Mouse (Mus musculus): ENCODE data around the gene Gm10181. TPM values are rescaled to one million over a fixed set of nuclear protein-coding genes. Genes with fewer than 3 reads are reported as not detected.

The Gm10181 gene
- polyA plus RNA-seq (2016; fragmentation: Nextera tagmentation; extraction: Ambion mirVana), result not detected in 2 replicates

- Histone ChIP-seq H3K36me3 (no peaks in the 10 kb centered on the region), H3K9me3 (replicated peaks) (no peaks in the 10 kb centered on the region)
- 81% methylated on average over 2 of the region's 2 CpGs for whole genome bisulfite sequencing
Observed at GRCm38 (mm10) chr9:25089122-25089521, at the start of gene Gm10181. Gene Gm10181, plus strand, starts transcription at chr9:25089422.

DNA sequence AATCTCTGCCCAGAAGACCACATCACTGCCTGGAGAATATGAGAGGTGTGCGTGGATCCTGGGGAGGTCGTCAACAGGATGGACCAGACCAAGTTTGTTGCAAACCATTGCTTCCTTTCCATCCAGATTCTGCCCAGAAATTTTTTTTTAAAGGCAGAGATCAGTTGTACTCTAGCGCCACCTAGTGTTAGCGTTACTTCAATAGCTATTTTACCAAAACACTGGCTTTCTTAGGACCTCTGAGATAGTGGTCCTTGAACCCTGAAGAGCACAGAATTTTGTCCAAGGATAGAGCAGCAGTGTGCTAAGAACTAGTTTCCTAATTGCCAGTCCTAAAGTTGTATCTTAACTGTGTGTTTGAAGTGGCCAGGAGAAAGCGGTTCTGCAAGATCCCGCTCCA lies 47.6 kb upstream of the Gm10181 start:
- WGBS, result 27% methylated on average over 6 of the region's 6 CpGs
- no peaks in the 10 kb centered on the region for H3K4me1 ChIP-seq
- no peak for ATAC-seq (ENCODE audit: low FRiP score)

More at GRCm38 (mm10) chr9:25089122-25089521, at the start of gene Gm10181:
- no peak for ATAC-seq (ENCODE audit: low FRiP score)
- H3K27me3 ChIP-seq, result no peaks in the 10 kb centered on the region
- no peak within 1 kb of the TSS for H3K4me2 ChIP-seq (replicated peaks)
- no peak within 1 kb of the TSS for H3K9ac ChIP-seq
- H3K4me3 ChIP-seq, result no peak within 1 kb of the TSS
- H3K4me1 ChIP-seq, result no peaks in the 10 kb centered on the region
- no peak within 1 kb of the TSS for H3K27ac ChIP-seq

DNA sequence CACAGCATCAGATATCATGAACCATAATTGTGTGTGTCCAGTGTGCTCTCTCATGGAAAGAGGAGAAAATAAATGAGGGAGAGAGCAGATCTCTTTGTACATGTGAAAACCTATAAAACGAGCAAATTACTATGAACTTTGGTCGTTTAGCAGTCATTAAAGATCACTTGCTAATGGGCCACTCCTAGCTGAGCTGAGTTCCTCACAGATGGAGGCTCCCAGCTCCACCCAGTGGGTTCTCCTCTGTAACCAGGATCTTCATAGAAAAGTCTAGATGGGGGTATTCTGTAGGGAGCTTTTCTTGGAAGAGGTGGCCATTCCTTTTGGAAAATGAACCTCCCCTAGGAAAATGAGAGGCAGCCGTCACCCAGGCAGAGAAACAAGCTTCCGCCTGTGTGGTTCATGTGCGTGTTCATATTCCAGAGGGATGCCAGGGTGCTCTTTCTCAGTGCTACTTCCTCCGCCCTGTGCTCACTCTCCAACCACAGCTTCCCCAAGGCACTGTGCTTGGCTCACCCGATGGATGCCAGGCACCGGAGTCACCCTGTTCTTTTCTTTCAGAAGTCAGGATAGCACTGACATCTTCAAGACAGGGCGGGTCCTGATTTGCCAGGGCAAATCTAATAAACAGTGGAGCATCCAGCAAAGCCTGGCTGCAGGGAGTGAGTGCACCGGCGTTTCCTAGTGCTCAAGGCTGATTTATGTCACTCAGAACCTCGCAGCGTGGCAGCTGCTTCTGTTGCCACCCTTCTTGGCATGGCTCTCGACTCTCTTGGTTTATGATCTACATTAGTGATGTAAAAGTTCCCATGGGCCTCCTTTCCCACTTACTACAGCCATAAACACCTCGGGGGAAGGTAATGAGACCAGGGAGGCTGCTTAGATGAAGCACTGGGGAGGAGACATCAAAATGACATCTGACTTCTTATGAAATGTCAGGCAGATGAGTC lies 46.8 kb upstream of the Gm10181 start:
- Histone ChIP-seq H3K27ac (no peak overlapping the region), H3K9me3 (replicated peaks) (no peaks in the 10 kb centered on the region)
- ATAC-seq (ENCODE audit: low FRiP score), result no peak

More for the DNA sequence above, 47.6 kb upstream of the Gm10181 start:
- Histone ChIP-seq H3K9ac (no peak overlapping the region), H3K36me3 (no peaks in the 10 kb centered on the region), H3K27ac (no peak overlapping the region), H3K4me2 (replicated peaks) (no peak overlapping the region), H3K4me3 (no peak overlapping the region), H3K9me3 (replicated peaks) (no peaks in the 10 kb centered on the region), H3K27me3 (no peaks in the 10 kb centered on the region)

DNA sequence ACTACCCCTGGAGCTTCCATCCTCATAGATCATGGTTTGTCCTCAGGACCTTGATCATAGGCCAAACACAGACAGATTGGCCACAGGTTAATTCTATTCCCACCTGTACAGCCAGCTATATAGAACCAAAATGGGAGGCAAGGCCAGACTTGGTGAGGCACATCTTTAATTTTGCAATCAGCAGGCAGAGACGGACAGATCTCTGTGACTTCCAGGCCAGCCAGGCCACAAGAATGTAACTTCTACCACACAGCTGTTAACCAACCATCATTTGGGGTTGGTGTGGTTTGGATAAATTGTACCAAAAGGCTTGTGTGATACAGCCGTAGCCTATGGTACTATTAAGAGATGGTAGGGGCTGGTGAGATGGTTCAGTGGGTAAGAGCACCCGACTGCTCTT lies 44.9 kb upstream of the Gm10181 start:
- peaks cover 3% of the 10 kb centered on the region; the same call in 1 of the 2 replicates for H3K4me1 ChIP-seq
- H3K27ac ChIP-seq, result no peak overlapping the region
- no peak for ATAC-seq (ENCODE audit: low FRiP score)
- no peaks in the 10 kb centered on the region for H3K27me3 ChIP-seq
- no peaks in the 10 kb centered on the region for H3K9me3 ChIP-seq (replicated peaks)
- no peak overlapping the region for H3K9ac ChIP-seq
- 89% methylated on average over 3 of the region's 3 CpGs for WGBS
- H3K36me3 ChIP-seq, result no peaks in the 10 kb centered on the region
- no peak overlapping the region for H3K4me2 ChIP-seq (replicated peaks)
- H3K4me3 ChIP-seq, result no peak overlapping the region

More for the DNA sequence above, 46.8 kb upstream of the Gm10181 start:
- H3K36me3 ChIP-seq, result no peaks in the 10 kb centered on the region
- no peaks in the 10 kb centered on the region for H3K4me1 ChIP-seq
- H3K27me3 ChIP-seq, result no peaks in the 10 kb centered on the region
- H3K9ac ChIP-seq, result no peak overlapping the region
- H3K4me3 ChIP-seq, result no peak overlapping the region
- WGBS, result 73% methylated on average over 15 of the region's 15 CpGs
- H3K4me2 ChIP-seq (replicated peaks), result no peak overlapping the region

DNA sequence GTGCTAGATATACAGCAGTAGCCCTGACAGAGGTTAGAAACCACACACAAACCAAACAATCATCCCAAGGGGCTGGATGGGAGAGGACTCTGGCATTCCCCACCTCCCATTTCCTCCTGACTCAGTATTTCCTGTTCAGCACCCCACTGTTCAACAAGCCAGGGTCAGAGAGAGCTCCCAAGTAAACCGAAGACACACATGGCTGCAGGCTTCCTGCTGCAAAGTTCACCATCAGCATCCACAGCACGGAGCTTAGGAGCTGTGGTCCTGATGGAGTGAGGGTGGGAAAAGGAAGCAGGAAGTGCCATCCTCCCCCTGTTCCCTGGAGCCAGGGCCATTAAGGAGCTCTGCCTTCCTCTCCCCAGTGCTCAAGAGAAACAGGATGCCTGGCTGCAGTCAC lies 40.9 kb upstream of the Gm10181 start:
- H3K4me1 ChIP-seq, result peaks cover 3% of the 10 kb centered on the region; the same call in 1 of the 2 replicates
- H3K27me3 ChIP-seq, result no peaks in the 10 kb centered on the region
- H3K9ac ChIP-seq, result no peak overlapping the region
- H3K9me3 ChIP-seq (replicated peaks), result no peaks in the 10 kb centered on the region
- ATAC-seq (ENCODE audit: low FRiP score), result no peak
- H3K27ac ChIP-seq, result no peak overlapping the region
- no peaks in the 10 kb centered on the region for H3K36me3 ChIP-seq
- H3K4me3 ChIP-seq, result no peak overlapping the region
- H3K4me2 ChIP-seq (replicated peaks), result no peak overlapping the region
- 66% methylated on average over 2 of the region's 2 CpGs for WGBS

GRCm38 (mm10) chr9:25048940-25049339 lies 40.3 kb upstream of the Gm10181 start:
- Histone ChIP-seq H3K27me3 (no peaks in the 10 kb centered on the region), H3K4me1 (peaks cover 3% of the 10 kb centered on the region; the same call in 1 of the 2 replicates), H3K9ac (no peak overlapping the region), H3K27ac (no peak overlapping the region), H3K4me3 (no peak overlapping the region), H3K36me3 (no peaks in the 10 kb centered on the region), H3K4me2 (replicated peaks) (no peak overlapping the region), H3K9me3 (replicated peaks) (no peaks in the 10 kb centered on the region)
- 77% methylated on average over 2 of the region's 2 CpGs for WGBS
- ATAC-seq (ENCODE audit: low FRiP score), result no peak

- no peak overlapping the region for H3K4me2 ChIP-seq (replicated peaks)
- ATAC-seq (ENCODE audit: low FRiP score), result no peak
- H3K9me3 ChIP-seq (replicated peaks), result no peaks in the 10 kb centered on the region
- 72% methylated on average over 4 of the region's 4 CpGs for WGBS
- peaks cover 3% of the 10 kb centered on the region; the same call in 1 of the 2 replicates for H3K4me1 ChIP-seq
- no peak overlapping the region for H3K9ac ChIP-seq
- H3K36me3 ChIP-seq, result no peaks in the 10 kb centered on the region
- no peak overlapping the region for H3K27ac ChIP-seq
- H3K27me3 ChIP-seq, result no peaks in the 10 kb centered on the region
- H3K4me3 ChIP-seq, result no peak overlapping the region
Observed at GRCm38 (mm10) chr9:25051901-25052300, 37.3 kb upstream of the Gm10181 start.

DNA sequence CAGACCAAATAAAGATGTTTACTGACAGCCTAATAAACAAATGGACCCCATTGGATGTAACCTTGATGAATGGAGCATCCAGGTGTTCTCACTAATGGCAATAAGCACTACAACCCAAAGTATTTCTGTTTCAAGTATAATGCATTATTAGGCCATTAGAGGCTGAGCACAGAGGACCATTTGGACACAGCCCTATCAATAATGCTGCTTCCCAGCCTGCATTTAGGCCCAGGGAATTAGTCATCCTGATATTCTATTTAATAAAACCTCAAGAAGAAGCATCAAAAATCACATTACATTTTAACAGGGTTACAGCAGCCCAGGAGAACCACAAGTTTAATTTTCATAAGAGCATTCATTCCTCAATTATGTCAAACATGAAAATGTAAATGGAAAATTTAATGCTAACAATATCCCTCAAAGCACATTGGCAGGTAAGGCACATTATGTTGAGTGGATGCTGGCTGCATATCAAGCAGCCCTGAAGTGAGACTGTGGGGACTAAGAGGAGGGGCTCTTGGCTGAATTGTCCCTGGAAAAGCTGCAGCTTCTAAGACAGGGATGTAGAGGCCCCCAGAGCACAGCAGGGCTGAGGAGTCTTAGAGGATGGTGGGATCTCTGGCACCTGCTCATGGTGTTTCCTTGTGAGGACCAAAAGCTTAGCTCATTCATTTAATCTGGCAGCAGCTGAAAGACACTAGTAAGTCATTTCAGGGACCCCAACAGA lies 33.4 kb upstream of the Gm10181 start:
- Histone ChIP-seq H3K4me1 (no peaks in the 10 kb centered on the region), H3K27me3 (no peaks in the 10 kb centered on the region), H3K4me3 (no peak overlapping the region), H3K9me3 (replicated peaks) (no peaks in the 10 kb centered on the region), H3K27ac (no peak overlapping the region), H3K4me2 (replicated peaks) (no peak overlapping the region), H3K36me3 (no peaks in the 10 kb centered on the region), H3K9ac (no peak overlapping the region)
- peak; percentile 46; the same call in 1 of the 2 replicates for ATAC-seq (ENCODE audit: low FRiP score)

DNA sequence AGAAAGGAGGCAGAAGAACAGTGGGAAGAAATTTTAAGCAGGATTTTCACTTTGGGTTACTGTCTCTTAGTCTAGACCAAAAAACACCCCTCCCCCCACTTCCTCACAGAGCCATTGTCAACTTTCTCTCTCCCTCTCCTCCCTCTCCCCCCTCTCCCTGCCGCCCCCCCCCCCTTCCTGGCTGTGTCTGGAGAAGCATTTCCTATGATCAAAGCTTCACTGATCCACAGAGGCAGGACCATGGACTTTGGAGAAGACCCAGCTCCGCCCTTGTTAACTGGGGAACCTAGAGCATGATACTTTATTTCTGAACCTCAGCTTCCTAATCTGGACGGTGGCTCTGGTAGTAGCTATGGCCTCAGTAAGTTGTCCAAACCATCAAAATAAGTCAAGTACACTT lies 30.5 kb upstream of the Gm10181 start:
- Histone ChIP-seq H3K9me3 (replicated peaks) (no peaks in the 10 kb centered on the region), H3K27me3 (no peaks in the 10 kb centered on the region), H3K4me1 (no peaks in the 10 kb centered on the region), H3K4me3 (no peak overlapping the region), H3K36me3 (no peaks in the 10 kb centered on the region), H3K4me2 (replicated peaks) (no peak overlapping the region), H3K9ac (no peak overlapping the region), H3K27ac (no peak overlapping the region)
- ATAC-seq (ENCODE audit: low FRiP score), result no peak
- 69% methylated on average over 3 of the region's 3 CpGs for WGBS

GRCm38 (mm10) chr9:25072666-25073065 lies 16.6 kb upstream of the Gm10181 start:
- Histone ChIP-seq H3K27ac (no peak overlapping the region), H3K4me2 (replicated peaks) (no peak overlapping the region), H3K9me3 (replicated peaks) (no peaks in the 10 kb centered on the region), H3K4me3 (no peak overlapping the region), H3K36me3 (no peaks in the 10 kb centered on the region), H3K9ac (no peak overlapping the region), H3K4me1 (no peaks in the 10 kb centered on the region), H3K27me3 (no peaks in the 10 kb centered on the region)
- no peak for ATAC-seq (ENCODE audit: low FRiP score)
- 89% methylated on average over 1 of the region's 1 CpGs for WGBS

DNA sequence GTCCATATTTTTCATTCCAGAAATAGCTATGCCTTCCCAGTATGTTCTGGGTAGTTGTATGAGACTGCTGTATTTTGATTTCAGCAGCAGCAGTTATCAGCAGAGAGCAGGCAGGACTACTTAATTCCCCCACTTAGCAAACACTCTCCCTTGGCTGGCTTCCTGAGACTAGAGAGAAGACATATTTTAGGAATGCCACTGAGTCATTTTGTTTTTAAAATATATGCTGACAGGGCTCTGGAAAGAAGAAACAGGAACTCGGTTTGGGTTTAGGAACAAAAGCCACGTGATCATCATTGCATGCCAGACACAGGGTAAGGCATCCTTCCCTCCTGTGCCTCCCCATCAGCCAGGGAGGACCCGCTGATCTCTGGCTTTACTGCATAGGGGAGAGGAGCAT lies 13.2 kb upstream of the Gm10181 start:
- no peak for ATAC-seq (ENCODE audit: low FRiP score)
- Histone ChIP-seq H3K4me3 (no peak overlapping the region), H3K4me2 (replicated peaks) (no peak overlapping the region), H3K27me3 (no peaks in the 10 kb centered on the region), H3K9ac (no peak overlapping the region), H3K4me1 (no peaks in the 10 kb centered on the region), H3K36me3 (no peaks in the 10 kb centered on the region), H3K9me3 (replicated peaks) (no peaks in the 10 kb centered on the region), H3K27ac (no peak overlapping the region)
- WGBS, result 65% methylated on average over 3 of the region's 3 CpGs

GRCm38 (mm10) chr9:25076505-25076904 lies 12.7 kb upstream of the Gm10181 start:
- Histone ChIP-seq H3K9me3 (replicated peaks) (no peaks in the 10 kb centered on the region), H3K4me1 (no peaks in the 10 kb centered on the region), H3K27me3 (no peaks in the 10 kb centered on the region), H3K9ac (no peak overlapping the region), H3K36me3 (no peaks in the 10 kb centered on the region), H3K4me3 (no peak overlapping the region), H3K27ac (no peak overlapping the region), H3K4me2 (replicated peaks) (no peak overlapping the region)
- no peak for ATAC-seq (ENCODE audit: low FRiP score)
- WGBS, result 73% methylated on average over 1 of the region's 1 CpGs
